Mouse (Mus musculus) erythroblast, embryonic 14.5 days (primary cell): ENCODE measurements around the gene Kcnj1. TPM values are rescaled to one million over a fixed set of nuclear protein-coding genes. Genes with fewer than 3 reads are reported as not detected.

Source experiments
- H3K27me3 ChIP-seq: 2 replicates; pipeline ENCODE4 v1.6.1; 2012; ENCODE audit warnings: inconsistent platforms; ENCODE audit not compliant: control insufficient read depth
- H3K36me3 ChIP-seq: 2 replicates; pipeline ENCODE4 v1.6.1; 2012; ENCODE audit warnings: mild to moderate bottlenecking, inconsistent platforms; ENCODE audit not compliant: control insufficient read depth
- H3K4me1 ChIP-seq: 2 replicates; pipeline ENCODE4 v1.6.1; 2012; ENCODE audit warnings: inconsistent platforms; ENCODE audit not compliant: control insufficient read depth
- H3K4me3 ChIP-seq: replicated peaks from 2 replicates; pipeline ENCODE3; 2012; ENCODE audit warnings: moderate library complexity, mild to moderate bottlenecking, inconsistent platforms
- H3K9me3 ChIP-seq: 2 replicates; pipeline ENCODE4 v1.6.1; 2012; ENCODE audit warnings: low read length, inconsistent platforms, mixed read lengths; ENCODE audit not compliant: control insufficient read depth
- GATA1 ChIP-seq: IDR thresholded peaks from 2 replicates; pipeline ENCODE4 v1.6.1; 2012; ENCODE audit warnings: low read length, inconsistent platforms, mixed read lengths
- TAL1 ChIP-seq: IDR thresholded peaks from 3 replicates; pipeline ENCODE4 v1.6.1; 2012; ENCODE audit warnings: low read length, inconsistent platforms, mixed read lengths
- polyA plus RNA-seq: library from polyadenylated mRNA; stranded (reverse); fragments of >175 nt; gene quantifications from 2 replicates; pipeline ENCODE4 v1.2.3, GENCODE M21; 2012

Kcnj1 gene
- polyA plus RNA-seq, 1 experiment: not detected

GRCm38 (mm10) chr9:32391092-32391491 is 18.8 kb downstream of the Kcnj1 start:
- H3K4me1 ChIP-seq: no peaks in the 10 kb centered on the region
- no peaks in the 10 kb centered on the region for H3K9me3 ChIP-seq

GRCm38 (mm10) chr9:32391701-32392100 is 19.4 kb downstream of the Kcnj1 start:
- H3K9me3 ChIP-seq: no peaks in the 10 kb centered on the region
- TF ChIP-seq TAL1 (no peak), GATA1 (no peak)
- H3K27me3 ChIP-seq: no peaks in the 10 kb centered on the region
- H3K4me1 ChIP-seq: no peaks in the 10 kb centered on the region
- H3K36me3 ChIP-seq: no peaks in the 10 kb centered on the region
- H3K4me3 ChIP-seq: no peak overlapping the region

More at GRCm38 (mm10) chr9:32391092-32391491, 18.8 kb downstream of the Kcnj1 start:
- no peaks in the 10 kb centered on the region for H3K27me3 ChIP-seq
- no peak overlapping the region for H3K4me3 ChIP-seq
- no peaks in the 10 kb centered on the region for H3K36me3 ChIP-seq
- TF ChIP-seq GATA1: no peak
- no peak for TF ChIP-seq TAL1

GRCm38 (mm10) chr9:32392716-32393115 is 20.4 kb downstream of the Kcnj1 start:
- Histone ChIP-seq H3K4me3 (no peak overlapping the region), H3K36me3 (no peaks in the 10 kb centered on the region), H3K27me3 (no peaks in the 10 kb centered on the region), H3K4me1 (no peaks in the 10 kb centered on the region), H3K9me3 (no peaks in the 10 kb centered on the region)
- TF ChIP-seq GATA1: no peak
- TF ChIP-seq TAL1: no peak

- no peaks in the 10 kb centered on the region for H3K36me3 ChIP-seq
- no peak for TF ChIP-seq GATA1
- no peak for TF ChIP-seq TAL1
- H3K4me1 ChIP-seq: no peaks in the 10 kb centered on the region
- no peak overlapping the region for H3K4me3 ChIP-seq
- H3K9me3 ChIP-seq: no peaks in the 10 kb centered on the region
- H3K27me3 ChIP-seq: no peaks in the 10 kb centered on the region
Measured at GRCm38 (mm10) chr9:32394761-32395161, 22.5 kb downstream of the Kcnj1 start.

DNA sequence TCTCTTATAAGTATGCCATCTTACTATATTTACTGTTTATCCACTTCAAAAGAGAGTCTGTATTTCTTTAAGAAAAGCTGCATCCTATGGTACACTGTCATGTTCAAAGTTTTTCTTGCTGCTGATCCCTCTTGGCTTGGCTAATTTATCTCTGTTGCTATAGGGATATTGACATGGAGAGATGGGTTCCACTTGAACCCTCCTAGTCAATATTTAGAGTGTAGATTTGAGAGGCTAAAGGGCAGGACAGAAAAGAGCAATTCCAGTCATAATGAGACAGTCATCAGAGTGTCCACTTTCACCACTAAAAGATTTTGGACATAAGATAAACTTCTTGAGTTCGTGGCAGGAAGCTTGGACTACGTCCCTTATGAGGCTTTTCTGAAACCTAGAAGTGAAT is 27.9 kb downstream of the Kcnj1 start:
- TF ChIP-seq GATA1: no peak
- TF ChIP-seq TAL1: no peak
- Histone ChIP-seq H3K36me3 (no peaks in the 10 kb centered on the region), H3K9me3 (no peaks in the 10 kb centered on the region), H3K4me1 (no peaks in the 10 kb centered on the region), H3K27me3 (no peaks in the 10 kb centered on the region), H3K4me3 (no peak overlapping the region)

DNA sequence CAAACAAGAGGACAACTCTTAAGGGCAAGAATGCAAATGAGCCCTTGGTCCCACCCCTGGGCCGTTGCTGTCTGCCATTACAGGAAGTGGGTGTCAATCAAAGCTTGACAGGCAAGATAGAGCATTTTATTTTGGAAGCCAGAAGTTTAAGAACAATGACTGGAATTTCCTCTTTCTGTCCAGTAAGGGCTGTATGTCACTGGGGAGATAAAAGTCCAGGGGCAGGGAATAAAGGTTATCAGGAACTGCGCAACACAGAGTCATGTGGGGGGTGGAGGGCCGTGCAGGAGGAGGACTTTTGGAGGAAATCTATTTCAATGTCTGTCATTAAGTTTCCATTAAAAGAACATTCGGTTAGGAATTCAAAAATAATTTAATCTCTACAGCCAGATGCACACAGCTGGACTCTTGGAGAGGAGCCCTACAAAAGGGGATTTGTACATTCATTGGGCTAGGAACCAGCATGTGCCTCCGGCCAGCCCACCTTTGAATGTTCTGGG is 28.4 kb downstream of the Kcnj1 start:
- TF ChIP-seq TAL1 (no peak), GATA1 (no peak)
- Histone ChIP-seq H3K36me3 (no peaks in the 10 kb centered on the region), H3K9me3 (no peaks in the 10 kb centered on the region), H3K4me1 (no peaks in the 10 kb centered on the region), H3K27me3 (no peaks in the 10 kb centered on the region), H3K4me3 (no peak overlapping the region)

GRCm38 (mm10) chr9:32405191-32405925 is 33.1 kb downstream of the Kcnj1 start:
- TF ChIP-seq GATA1 (no peak), TAL1 (no peak)
- Histone ChIP-seq H3K36me3 (no peaks in the 10 kb centered on the region), H3K4me3 (no peak overlapping the region), H3K4me1 (no peaks in the 10 kb centered on the region), H3K9me3 (no peaks in the 10 kb centered on the region), H3K27me3 (peaks cover 33% of the 10 kb centered on the region)

DNA sequence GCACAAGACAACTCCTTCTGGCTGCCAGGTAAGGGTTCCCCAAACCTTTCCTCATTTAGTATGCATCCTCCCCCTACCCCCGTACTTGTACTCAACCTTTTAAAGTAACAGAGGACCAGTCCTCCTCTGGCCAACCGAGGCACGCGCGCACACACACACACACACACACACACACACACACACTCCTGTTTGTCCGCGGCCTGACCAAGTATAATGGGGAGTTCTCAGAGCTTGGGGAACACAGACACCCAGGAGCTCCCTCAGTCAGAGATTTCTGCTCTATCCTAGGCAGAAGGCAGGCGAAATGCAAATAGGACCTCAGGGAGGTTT is 36.4 kb downstream of the Kcnj1 start:
- peaks cover 34% of the 10 kb centered on the region for H3K27me3 ChIP-seq
- H3K4me3 ChIP-seq: peak overlapping the region; percentile 42
- no peaks in the 10 kb centered on the region for H3K9me3 ChIP-seq
- TF ChIP-seq GATA1 (no peak), TAL1 (no peak)
- no peaks in the 10 kb centered on the region for H3K36me3 ChIP-seq
- no peaks in the 10 kb centered on the region for H3K4me1 ChIP-seq

DNA sequence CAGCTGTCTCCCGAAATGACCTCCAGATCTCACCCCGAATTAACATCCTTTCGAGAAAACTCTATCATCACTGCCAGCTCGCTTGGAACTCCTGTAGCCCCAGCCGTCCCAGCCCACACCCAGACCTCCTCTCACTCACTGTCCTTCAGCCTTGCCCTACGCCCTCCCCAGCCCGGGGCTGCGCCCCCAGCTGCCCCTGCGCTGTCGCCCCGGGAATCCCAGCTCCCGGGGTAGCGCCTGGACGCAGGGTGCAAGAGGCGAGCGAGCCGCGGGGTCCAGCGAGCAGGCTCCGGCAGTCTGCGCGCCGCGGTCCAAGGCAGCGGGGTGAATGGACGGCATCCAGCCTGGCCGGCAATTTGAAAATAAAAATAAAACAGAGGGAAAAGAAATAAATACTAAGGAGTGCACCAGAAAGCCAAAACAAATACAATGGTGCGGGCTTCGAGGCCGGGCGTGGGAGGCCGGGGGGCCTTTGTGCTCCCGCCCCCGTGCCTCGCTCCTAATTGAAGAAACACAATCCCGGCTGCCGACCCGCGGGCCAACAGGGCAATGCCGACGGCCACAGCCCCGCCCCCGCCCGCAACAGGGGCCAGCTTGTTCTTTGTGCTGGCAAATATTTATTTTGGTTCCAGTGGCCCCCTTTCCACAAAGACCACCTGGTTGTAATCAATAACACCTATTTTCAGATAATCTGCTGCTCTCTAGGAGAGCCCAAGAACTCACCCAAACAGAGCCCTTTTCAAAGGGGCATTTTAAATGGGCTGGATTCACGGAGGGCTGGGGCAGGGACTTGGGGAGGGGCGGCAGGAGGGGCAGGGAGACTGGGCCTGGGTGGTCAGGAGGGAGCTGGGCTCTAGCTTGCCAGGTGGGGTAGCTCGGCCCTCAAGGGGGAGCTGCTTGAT is 37.0 kb downstream of the Kcnj1 start:
- H3K27me3 ChIP-seq: peaks cover 34% of the 10 kb centered on the region
- H3K4me3 ChIP-seq: peak overlapping the region; percentile 42
- H3K4me1 ChIP-seq: no peaks in the 10 kb centered on the region
- no peaks in the 10 kb centered on the region for H3K9me3 ChIP-seq
- TF ChIP-seq TAL1: no peak
- TF ChIP-seq GATA1: no peak
- H3K36me3 ChIP-seq: no peaks in the 10 kb centered on the region
